Mouse (Mus musculus) heart, embryonic 15.5 days (tissue): ENCODE measurements at regions not wholly inside any gene's neighbourhood (a gene's known extent, or its start where the extent isn't known, plus 50 kb on each side); places are given as distances from the start of the nearest gene placed in this dataset.

Source experiments
- ATAC-seq: fragments of 200-750 bp; cut with Nextera tagmentation; replicated peaks from 2 replicates; pipeline ENCODE4 v1.8.0; 2017; ENCODE audit warnings: low read depth, moderate TSS enrichment; ENCODE audit not compliant: insufficient number of reproducible peaks, insufficient read depth, low FRiP score
- H3K27ac ChIP-seq: fragments of 300-500 bp; sonication (generic); 2 replicates; pipeline ENCODE4 v1.5.1; 2015; ENCODE audit warnings: mild to moderate bottlenecking, inconsistent platforms
- H3K27me3 ChIP-seq: fragments of 300-500 bp; sonication (generic); 2 replicates; pipeline ENCODE4 v1.6.1; 2015; ENCODE audit warnings: inconsistent platforms
- H3K36me3 ChIP-seq: fragments of 300-500 bp; sonication (generic); 2 replicates; pipeline ENCODE4 v1.6.1; 2015; ENCODE audit warnings: mild to moderate bottlenecking, inconsistent platforms
- H3K4me1 ChIP-seq: fragments of 300-500 bp; sonication (generic); replicated peaks from 2 replicates; pipeline ENCODE4 v1.6.1; 2015; ENCODE audit warnings: inconsistent platforms
- H3K4me2 ChIP-seq: fragments of 300-500 bp; sonication (generic); 2 replicates; pipeline ENCODE4 v1.6.1; 2015; ENCODE audit warnings: inconsistent platforms, mild to moderate bottlenecking, moderate library complexity
- H3K4me3 ChIP-seq: fragments of 300-500 bp; sonication (generic); 2 replicates; pipeline ENCODE4 v1.5.1; 2015; ENCODE audit warnings: mild to moderate bottlenecking, inconsistent platforms
- H3K9ac ChIP-seq: fragments of 300-500 bp; sonication (generic); 2 replicates; pipeline ENCODE4 v1.6.1; 2015; ENCODE audit warnings: mild to moderate bottlenecking, inconsistent platforms
- H3K9me3 ChIP-seq: fragments of 300-500 bp; sonication (generic); replicated peaks from 2 replicates; pipeline ENCODE4 v1.6.1; 2016; ENCODE audit warnings: inconsistent platforms
- WGBS: fragments of 180-500 bp; shearing (Covaris S2); methylation state at CpG from one replicate; pipeline ENCODE4 v1.1.7; 2015; ENCODE audit warnings: mixed read lengths; 5-methylcytosine and 5-hydroxymethylcytosine counted together

GRCm38 (mm10) chr10:110654070-110654469 lies 91.2 kb upstream of the E2f7 start:
- WGBS: 79% methylated on average over 6 of the region's 6 CpGs
- no peak overlapping the region for H3K27ac ChIP-seq
- H3K27me3 ChIP-seq: no peaks in the 10 kb centered on the region
- no peak for ATAC-seq
- no peaks in the 10 kb centered on the region for H3K9me3 ChIP-seq
- no peak overlapping the region for H3K4me3 ChIP-seq
- H3K9ac ChIP-seq: no peak overlapping the region
- no peaks in the 10 kb centered on the region for H3K4me1 ChIP-seq
- H3K36me3 ChIP-seq: no peaks in the 10 kb centered on the region
- no peak overlapping the region for H3K4me2 ChIP-seq

GRCm38 (mm10) chr10:110658153-110658695 lies 87.0 kb upstream of the E2f7 start:
- Histone ChIP-seq H3K4me3 (no peak overlapping the region), H3K27ac (no peak overlapping the region), H3K9me3 (no peaks in the 10 kb centered on the region), H3K9ac (no peak overlapping the region), H3K36me3 (no peaks in the 10 kb centered on the region), H3K4me1 (no peaks in the 10 kb centered on the region), H3K4me2 (no peak overlapping the region), H3K27me3 (no peaks in the 10 kb centered on the region)
- WGBS: 73% methylated on average over 4 of the region's 4 CpGs
- ATAC-seq: no peak

GRCm38 (mm10) chr10:110676503-110676902 lies 68.7 kb upstream of the E2f7 start:
- no peaks in the 10 kb centered on the region for H3K9me3 ChIP-seq
- H3K9ac ChIP-seq: no peak overlapping the region
- no peaks in the 10 kb centered on the region for H3K4me1 ChIP-seq
- H3K4me2 ChIP-seq: no peak overlapping the region
- no peak for ATAC-seq
- H3K27ac ChIP-seq: no peak overlapping the region
- WGBS: 47% methylated on average over 4 of the region's 4 CpGs
- no peaks in the 10 kb centered on the region for H3K27me3 ChIP-seq
- no peak overlapping the region for H3K4me3 ChIP-seq
- no peaks in the 10 kb centered on the region for H3K36me3 ChIP-seq
